Mouse (Mus musculus) midbrain, embryonic 15.5 days (tissue): ENCODE measurements around the gene Ttc21b. TPM values are rescaled to one million over a fixed set of nuclear protein-coding genes. Genes with fewer than 3 reads are reported as not detected.
A peak's percentile ranks its signal among the peaks of the same experiment; 100 is the strongest.
"Not testable (repeated sequence)": the region's sequence is repeated elsewhere in the genome, so short reads cannot be mapped to it uniquely, and the experiment has no call there.

Source experiments
- ATAC-seq: fragments of 200-750 bp; cut with Nextera tagmentation; replicated peaks from 2 replicates; pipeline ENCODE4 v1.8.0; 2017; ENCODE audit warnings: moderate TSS enrichment
- H3K27ac ChIP-seq: fragments of 300-500 bp; sonication (generic); 2 replicates; pipeline ENCODE4 v1.5.1; 2015; ENCODE audit warnings: mild to moderate bottlenecking, inconsistent platforms
- H3K27me3 ChIP-seq: fragments of 300-500 bp; sonication (generic); replicated peaks from 2 replicates; pipeline ENCODE4 v1.6.1; 2015; ENCODE audit warnings: inconsistent platforms
- H3K36me3 ChIP-seq: fragments of 300-500 bp; sonication (generic); replicated peaks from 2 replicates; pipeline ENCODE4 v1.6.1; 2015; ENCODE audit warnings: inconsistent platforms
- H3K4me1 ChIP-seq: fragments of 300-500 bp; sonication (generic); 2 replicates; pipeline ENCODE4 v1.6.1; 2015; ENCODE audit warnings: inconsistent platforms
- H3K4me2 ChIP-seq: fragments of 300-500 bp; sonication (generic); 2 replicates; pipeline ENCODE4 v1.6.1; 2015; ENCODE audit warnings: inconsistent platforms, mild to moderate bottlenecking, moderate library complexity
- H3K4me3 ChIP-seq: fragments of 300-500 bp; sonication (generic); 2 replicates; pipeline ENCODE4 v1.5.1; 2015; ENCODE audit warnings: mild to moderate bottlenecking, inconsistent platforms
- H3K9ac ChIP-seq: fragments of 300-500 bp; sonication (generic); 2 replicates; pipeline ENCODE4 v1.6.1; 2015; ENCODE audit warnings: mild to moderate bottlenecking, inconsistent platforms
- H3K9me3 ChIP-seq: fragments of 300-500 bp; sonication (generic); 2 replicates; pipeline ENCODE4 v1.6.1; 2016; ENCODE audit warnings: inconsistent platforms
- WGBS: fragments of 180-500 bp; shearing (Covaris S2); methylation state at CpG from one replicate; pipeline ENCODE4 v1.1.7; 2015; ENCODE audit warnings: mixed read lengths; 5-methylcytosine and 5-hydroxymethylcytosine counted together
- polyA plus RNA-seq: library from polyadenylated mRNA; unstranded; fragments of >200 nt; fragmentation: Nextera tagmentation; extraction: Ambion mirVana; gene quantifications from 2 replicates; pipeline ENCODE4 v1.2.1, GENCODE M21; 2015

Ttc21b gene
- polyA plus RNA-seq, 1 experiment from 2014 or later = 12.8 TPM

- Histone ChIP-seq H3K27ac (no peak overlapping the region), H3K27me3 (no peaks in the 10 kb centered on the region), H3K36me3 (peaks cover 10% of the 10 kb centered on the region; the same call in 1 of the 2 replicates), H3K4me2 (no peak overlapping the region), H3K9ac (no peak overlapping the region), H3K4me1 (no peaks in the 10 kb centered on the region), H3K9me3 (no peaks in the 10 kb centered on the region), H3K4me3 (no peak overlapping the region)
- 92% methylated on average over 5 of the region's 5 CpGs for WGBS
- ATAC-seq = no peak
These were observed 66.3 kb downstream of the Ttc21b start for GRCm38 (mm10) chr2:66190157-66190556.

GRCm38 (mm10) chr2:66189197-66189596 is 67.2 kb downstream of the Ttc21b start:
- H3K4me1 ChIP-seq, H3K9ac ChIP-seq, H3K27me3 ChIP-seq, H3K4me2 ChIP-seq, H3K27ac ChIP-seq, ATAC-seq, H3K9me3 ChIP-seq, H3K4me3 ChIP-seq: not testable (repeated sequence)
- peaks cover 10% of the 10 kb centered on the region; the same call in 1 of the 2 replicates for H3K36me3 ChIP-seq
- WGBS = 98% methylated on average over 12 of the region's 12 CpGs

GRCm38 (mm10) chr2:66187520-66187919 is 68.9 kb downstream of the Ttc21b start:
- Histone ChIP-seq H3K9ac (no peak overlapping the region), H3K4me3 (no peak overlapping the region), H3K27ac (no peak overlapping the region), H3K4me2 (no peak overlapping the region), H3K27me3 (no peaks in the 10 kb centered on the region), H3K36me3 (peaks cover 8% of the 10 kb centered on the region; the same call in 1 of the 2 replicates), H3K4me1 (no peaks in the 10 kb centered on the region), H3K9me3 (no peaks in the 10 kb centered on the region)
- WGBS = 67% methylated on average over 6 of the region's 6 CpGs
- no peak for ATAC-seq

- no peaks in the 10 kb centered on the region for H3K27me3 ChIP-seq
- H3K36me3 ChIP-seq = no peaks in the 10 kb centered on the region
- peak; percentile 92 for ATAC-seq
- no peak overlapping the region for H3K4me3 ChIP-seq
- no peak overlapping the region for H3K9ac ChIP-seq
- H3K4me1 ChIP-seq = peaks cover 7% of the 10 kb centered on the region
- 83% methylated on average over 7 of the region's 7 CpGs for WGBS
- H3K4me2 ChIP-seq = no peak overlapping the region
- no peaks in the 10 kb centered on the region for H3K9me3 ChIP-seq
- no peak overlapping the region for H3K27ac ChIP-seq
These were observed 71.8 kb downstream of the Ttc21b start for GRCm38 (mm10) chr2:66184431-66185164.

- Histone ChIP-seq H3K36me3 (no peaks in the 10 kb centered on the region), H3K27ac (peak overlapping the region; percentile 42; the same call in 1 of the 2 replicates), H3K27me3 (no peaks in the 10 kb centered on the region), H3K9ac (no peak overlapping the region), H3K4me2 (peak overlapping the region; percentile 33), H3K4me3 (no peak overlapping the region), H3K4me1 (peaks cover 33% of the 10 kb centered on the region), H3K9me3 (no peaks in the 10 kb centered on the region)
- WGBS = 25% methylated on average over 10 of the region's 10 CpGs
- ATAC-seq = no peak
These were observed 76.1 kb downstream of the Ttc21b start for GRCm38 (mm10) chr2:66180293-66180692.

- peaks cover 33% of the 10 kb centered on the region for H3K4me1 ChIP-seq
- 21% methylated on average over 10 of the region's 10 CpGs for WGBS
- no peaks in the 10 kb centered on the region for H3K27me3 ChIP-seq
- H3K9ac ChIP-seq = no peak overlapping the region
- H3K9me3 ChIP-seq = no peaks in the 10 kb centered on the region
- peak overlapping the region; percentile 55; the same call in 1 of the 2 replicates for H3K27ac ChIP-seq
- H3K4me3 ChIP-seq = no peak overlapping the region
- ATAC-seq = no peak
- peak overlapping the region; percentile 33 for H3K4me2 ChIP-seq
- H3K36me3 ChIP-seq = no peaks in the 10 kb centered on the region
These were observed 76.6 kb downstream of the Ttc21b start for GRCm38 (mm10) chr2:66179782-66180181.

- Histone ChIP-seq H3K4me3 (no peak overlapping the region), H3K4me1 (peaks cover 33% of the 10 kb centered on the region), H3K4me2 (peak overlapping the region; percentile 44), H3K9ac (peak overlapping the region; percentile 18; the same call in 1 of the 2 replicates), H3K27ac (peak overlapping the region; percentile 87), H3K27me3 (no peaks in the 10 kb centered on the region), H3K36me3 (no peaks in the 10 kb centered on the region), H3K9me3 (no peaks in the 10 kb centered on the region)
- peak; percentile 32; the same call in 1 of the 2 replicates for ATAC-seq
- 9% methylated on average over 5 of the region's 5 CpGs for WGBS
These were observed 77.6 kb downstream of the Ttc21b start for GRCm38 (mm10) chr2:66178848-66179215.

GRCm38 (mm10) chr2:66177886-66178847 is 78.2 kb downstream of the Ttc21b start:
- peak overlapping the region; percentile 44 for H3K4me2 ChIP-seq
- WGBS = 13% methylated on average over 9 of the region's 9 CpGs
- no peaks in the 10 kb centered on the region for H3K36me3 ChIP-seq
- H3K27ac ChIP-seq = peak overlapping the region; percentile 87
- no peaks in the 10 kb centered on the region for H3K9me3 ChIP-seq
- peak overlapping the region; percentile 18; the same call in 1 of the 2 replicates for H3K9ac ChIP-seq
- H3K4me3 ChIP-seq = peak overlapping the region; percentile 12; the same call in 1 of the 2 replicates
- H3K4me1 ChIP-seq = peaks cover 33% of the 10 kb centered on the region
- no peaks in the 10 kb centered on the region for H3K27me3 ChIP-seq
- peak; percentile 89 for ATAC-seq

- no peaks in the 10 kb centered on the region for H3K27me3 ChIP-seq
- no peaks in the 10 kb centered on the region for H3K9me3 ChIP-seq
- H3K4me1 ChIP-seq = peaks cover 33% of the 10 kb centered on the region
- ATAC-seq = no peak
- H3K4me2 ChIP-seq = no peak overlapping the region
- peak overlapping the region; percentile 87 for H3K27ac ChIP-seq
- 68% methylated on average over 7 of the region's 7 CpGs for WGBS
- no peak overlapping the region for H3K9ac ChIP-seq
- H3K36me3 ChIP-seq = no peaks in the 10 kb centered on the region
- H3K4me3 ChIP-seq = no peak overlapping the region
These were observed 79.4 kb downstream of the Ttc21b start for GRCm38 (mm10) chr2:66177017-66177416.

- no peaks in the 10 kb centered on the region for H3K36me3 ChIP-seq
- H3K9ac ChIP-seq = no peak overlapping the region
- H3K27ac ChIP-seq = no peak overlapping the region
- WGBS = 73% methylated on average over 5 of the region's 5 CpGs
- H3K4me2 ChIP-seq = no peak overlapping the region
- no peak overlapping the region for H3K4me3 ChIP-seq
- no peak for ATAC-seq
- no peaks in the 10 kb centered on the region for H3K27me3 ChIP-seq
- peaks cover 13% of the 10 kb centered on the region for H3K4me1 ChIP-seq
- H3K9me3 ChIP-seq = no peaks in the 10 kb centered on the region
These were observed 83.3 kb downstream of the Ttc21b start for GRCm38 (mm10) chr2:66173134-66173533.

GRCm38 (mm10) chr2:66171643-66172042 is 84.8 kb downstream of the Ttc21b start:
- no peak for ATAC-seq
- Histone ChIP-seq H3K9me3 (no peaks in the 10 kb centered on the region), H3K4me3 (no peak overlapping the region), H3K27ac (no peak overlapping the region), H3K4me1 (no peaks in the 10 kb centered on the region), H3K27me3 (no peaks in the 10 kb centered on the region), H3K9ac (no peak overlapping the region), H3K4me2 (no peak overlapping the region), H3K36me3 (no peaks in the 10 kb centered on the region)
- 82% methylated on average over 3 of the region's 3 CpGs for WGBS

GRCm38 (mm10) chr2:66170721-66171120 is 85.7 kb downstream of the Ttc21b start:
- H3K4me3 ChIP-seq = no peak overlapping the region
- WGBS = 77% methylated on average over 11 of the region's 11 CpGs
- H3K9ac ChIP-seq = no peak overlapping the region
- no peaks in the 10 kb centered on the region for H3K36me3 ChIP-seq
- no peaks in the 10 kb centered on the region for H3K27me3 ChIP-seq
- ATAC-seq = no peak
- H3K9me3 ChIP-seq = no peaks in the 10 kb centered on the region
- no peaks in the 10 kb centered on the region for H3K4me1 ChIP-seq
- H3K27ac ChIP-seq = no peak overlapping the region
- no peak overlapping the region for H3K4me2 ChIP-seq
